Mouse (Mus musculus): ENCODE data around the gene Rpl3l.
A peak's percentile ranks its signal among the peaks of the same experiment; 100 is the strongest.
"Not testable (repeated sequence)": the region's sequence is repeated elsewhere in the genome, so short reads cannot be mapped to it uniquely, and the experiment has no call there.

The Rpl3l gene

DNA sequence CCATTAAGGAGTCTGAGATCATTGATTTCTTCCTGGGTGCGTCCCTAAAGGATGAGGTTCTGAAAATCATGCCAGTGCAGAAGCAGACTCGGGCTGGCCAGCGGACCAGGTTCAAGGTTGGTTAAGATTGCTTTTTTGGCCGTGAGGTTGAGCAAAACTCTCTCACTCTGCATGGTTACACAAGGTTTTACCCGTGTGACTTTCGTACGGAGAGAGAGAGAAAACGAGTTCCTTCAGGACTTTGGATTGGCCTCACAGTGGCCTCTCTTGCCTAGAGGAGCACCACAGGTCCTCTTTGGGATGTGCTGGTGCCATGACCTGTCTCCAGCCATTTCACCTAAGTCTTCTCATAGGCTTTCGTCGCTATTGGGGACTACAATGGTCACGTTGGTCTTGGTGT is 7.0 kb upstream of the Rpl3l start:
- not testable (repeated sequence) for DNase-seq

GRCm38 (mm10) chr17:24721383-24721955 is 6.2 kb upstream of the Rpl3l start:
- DNase-seq, result not testable (repeated sequence)

- DNase-seq, result no peak
Observed at GRCm38 (mm10) chr17:24722220-24722924, 5.2 kb upstream of the Rpl3l start.

DNA sequence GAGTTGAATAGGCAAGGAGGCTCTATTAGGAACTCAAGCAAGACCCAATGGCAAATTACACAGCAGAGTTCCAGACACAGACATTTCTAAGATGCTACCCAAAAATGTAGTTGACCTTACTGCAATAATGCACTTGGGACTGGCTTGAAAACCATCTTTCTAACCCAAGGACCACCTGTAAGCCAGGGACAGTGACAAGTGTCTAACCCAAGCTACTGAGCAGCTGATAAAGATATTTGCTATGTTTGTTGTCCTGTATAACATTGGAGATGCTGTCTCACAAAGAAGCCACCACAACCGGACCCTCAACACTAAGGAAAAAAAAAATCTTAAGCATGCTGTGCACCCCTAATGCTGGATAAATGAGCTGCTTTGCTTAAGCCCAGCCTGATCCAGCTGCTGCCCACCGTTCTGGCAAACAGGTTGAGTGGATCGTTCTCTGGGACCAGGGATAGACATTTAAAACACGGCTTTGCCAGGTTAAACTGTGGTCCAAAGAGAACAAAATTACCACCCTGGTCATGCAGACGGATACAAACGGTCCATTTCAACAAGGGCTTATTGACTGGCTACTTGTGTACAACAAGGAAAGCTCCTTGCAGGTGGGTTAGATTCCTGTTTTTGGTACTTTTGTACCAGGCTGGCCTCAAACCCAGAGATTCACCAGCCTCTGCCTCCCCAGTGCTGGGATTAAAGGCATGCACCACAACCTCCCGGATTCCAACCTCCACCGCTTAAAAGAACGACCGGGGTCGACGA is 4.3 kb upstream of the Rpl3l start:
- no peak for DNase-seq

DNA sequence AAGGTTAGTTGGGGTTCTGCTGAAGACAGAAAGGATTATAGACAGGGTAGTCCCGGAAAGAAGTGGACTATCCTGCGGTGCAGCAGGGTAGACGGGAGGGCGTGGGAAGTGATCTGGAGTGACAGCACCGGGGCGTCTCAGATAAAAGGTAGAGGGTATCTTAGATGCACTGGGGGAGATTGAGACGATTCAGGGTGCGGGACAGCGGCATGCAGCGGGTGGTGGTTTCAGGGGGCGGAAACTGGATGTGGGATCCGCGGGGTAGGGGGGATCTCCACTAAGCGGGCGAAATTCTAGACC is 3.8 kb upstream of the Rpl3l start:
- DNase-seq, result no peak

DNA sequence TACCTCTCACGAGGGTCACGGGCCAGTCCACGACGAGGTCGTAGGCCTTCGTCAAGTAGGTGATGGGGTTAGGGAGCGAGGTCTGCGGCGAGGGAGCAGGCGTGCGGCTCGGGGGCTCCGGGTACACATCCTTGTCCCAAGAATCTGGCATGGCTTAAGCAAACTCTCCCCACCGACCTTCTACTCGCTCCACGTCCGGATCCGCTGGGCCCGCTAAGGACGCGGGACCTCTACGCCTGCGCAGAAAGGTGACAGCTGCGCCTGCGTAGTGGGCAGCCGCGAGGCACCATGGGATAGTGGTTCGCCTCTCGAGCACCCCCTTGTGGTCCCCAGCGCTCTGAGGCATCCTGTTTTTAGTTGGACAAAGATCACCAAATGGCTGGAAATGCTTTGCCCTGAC is 3.4 kb upstream of the Rpl3l start, which contains the start of gene Ndufb10:
Ndufb10 (minus strand) TSS at position 295 of the 400 bp plus-strand sequence.
- DNase-seq, result peak; percentile 98

DNA sequence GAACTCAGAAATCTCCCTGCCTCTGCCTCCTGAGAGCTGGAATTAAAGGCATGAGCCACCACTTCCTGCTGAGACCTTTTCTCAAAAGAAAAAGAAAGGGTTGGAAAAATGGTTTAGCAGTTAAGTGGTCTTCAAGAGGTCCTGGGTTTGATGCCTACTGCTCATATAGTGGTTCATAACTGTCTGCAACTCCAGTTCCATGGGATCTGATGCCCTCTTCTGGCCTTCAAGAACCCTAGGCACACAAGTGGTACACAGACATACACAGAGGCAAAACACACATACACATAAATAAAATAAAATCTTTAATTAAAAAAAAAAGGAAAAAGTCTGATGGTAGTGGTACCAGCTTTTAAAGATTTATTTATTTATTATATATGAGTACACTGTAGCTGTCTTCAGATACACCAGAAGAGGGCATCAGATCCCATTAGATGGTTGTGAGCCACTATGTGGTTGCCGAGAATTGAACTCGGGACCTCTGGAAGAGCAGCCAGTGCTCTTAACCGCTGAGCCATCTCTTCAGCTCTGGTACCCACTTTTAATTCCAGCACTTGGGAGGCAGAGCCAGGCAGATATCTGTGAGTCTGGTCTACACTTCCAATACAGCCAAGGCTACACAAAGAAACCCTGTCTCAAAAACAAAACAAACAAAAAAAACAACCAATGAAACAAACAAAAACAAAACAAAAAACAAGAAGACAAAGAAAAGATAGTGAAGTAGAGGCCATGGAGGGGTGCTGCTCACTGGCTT is 1.8 kb upstream of the Rpl3l start:
- no peak for DNase-seq

GRCm38 (mm10) chr17:24728184-24728583 is 564 bp downstream of the Rpl3l start:
- no peak for DNase-seq

DNA sequence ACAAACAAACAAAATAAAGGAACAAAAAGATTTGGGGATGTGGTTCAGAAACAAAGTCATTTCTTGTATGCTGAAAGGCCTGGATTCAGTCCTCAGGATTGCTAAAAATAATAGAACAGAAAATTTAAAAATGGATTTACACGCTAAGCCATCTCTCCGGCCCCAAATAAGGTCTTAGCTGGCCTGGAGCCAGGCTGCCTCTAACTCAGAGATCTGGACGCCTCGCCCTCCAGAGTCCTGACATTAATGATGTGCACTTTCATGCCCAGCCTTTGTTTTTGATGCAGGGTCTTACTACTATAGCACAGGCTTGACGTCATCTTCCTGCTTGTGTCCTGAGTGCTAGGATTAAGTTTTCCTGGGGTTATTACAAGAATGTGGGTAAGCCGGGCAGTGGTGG is 1.4 kb downstream of the Rpl3l start:
- DNase-seq, result no peak

DNA sequence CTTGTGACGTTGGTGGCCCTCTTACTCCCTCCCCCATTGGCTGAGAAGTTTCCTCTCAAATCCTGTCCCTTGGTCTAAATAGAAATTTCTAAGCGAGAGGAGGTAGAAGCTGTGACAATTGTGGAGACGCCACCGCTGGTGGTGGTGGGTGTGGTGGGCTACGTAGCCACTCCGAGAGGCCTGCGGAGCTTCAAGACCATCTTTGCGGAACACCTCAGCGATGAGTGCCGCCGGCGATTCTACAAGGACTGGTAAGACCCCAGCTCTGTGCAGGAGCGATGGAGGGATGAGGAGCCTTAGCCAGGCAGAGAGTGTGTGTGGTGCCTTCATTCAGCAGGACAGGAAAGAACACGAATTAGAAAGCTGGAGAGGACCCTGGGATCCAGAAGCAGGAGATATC is 3.2 kb downstream of the Rpl3l start:
- no peak for DNase-seq

- DNase-seq, result no peak
Observed at GRCm38 (mm10) chr17:24732233-24732935, 4.8 kb downstream of the Rpl3l start.

DNA sequence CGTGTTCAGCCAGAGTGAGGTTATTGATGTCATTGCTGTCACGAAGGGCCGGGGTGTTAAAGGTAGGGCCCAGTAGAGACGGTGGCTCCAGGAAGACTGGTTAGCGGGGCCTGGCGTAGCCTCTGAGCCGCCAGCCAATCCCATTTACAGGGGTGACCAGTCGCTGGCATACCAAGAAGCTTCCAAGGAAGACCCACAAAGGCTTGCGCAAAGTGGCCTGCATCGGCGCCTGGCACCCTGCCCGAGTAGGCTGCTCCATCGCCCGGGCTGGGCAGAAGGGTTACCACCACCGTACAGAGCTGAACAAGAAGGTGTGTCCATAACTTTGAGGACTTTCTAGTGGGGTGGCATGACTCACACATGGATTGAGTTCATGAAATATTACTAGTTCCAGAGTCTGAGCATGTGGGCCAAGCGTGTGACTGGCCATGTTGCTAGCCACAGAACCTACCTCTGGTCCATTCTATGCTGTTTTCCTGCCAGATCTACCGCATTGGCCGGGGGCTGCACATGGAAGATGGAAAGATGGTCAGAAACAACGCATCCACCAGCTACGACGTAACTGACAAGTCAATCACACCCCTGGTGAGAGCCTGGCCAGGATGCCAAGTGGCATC is 5.9 kb downstream of the Rpl3l start:
- no peak for DNase-seq

DNA sequence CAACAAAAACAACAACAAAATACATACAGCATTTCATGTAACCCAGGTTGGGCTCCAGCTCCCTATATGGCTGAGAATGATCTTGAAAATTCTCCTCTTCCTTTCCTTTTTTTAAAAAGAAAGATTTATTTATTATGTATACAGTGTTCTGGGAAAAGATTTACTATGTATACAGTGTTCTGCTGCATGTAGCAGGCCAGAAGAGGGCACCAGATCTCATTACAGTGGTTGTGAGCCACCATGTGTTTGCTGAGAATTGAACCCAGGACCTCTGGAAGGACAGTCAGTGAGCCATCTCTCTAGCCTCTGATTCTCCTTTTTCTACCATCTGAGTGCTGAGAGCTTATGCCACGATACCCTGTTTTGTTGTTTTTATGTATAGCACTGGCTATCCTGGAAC is 6.9 kb downstream of the Rpl3l start:
- DNase-seq, result peak; percentile 24

DNA sequence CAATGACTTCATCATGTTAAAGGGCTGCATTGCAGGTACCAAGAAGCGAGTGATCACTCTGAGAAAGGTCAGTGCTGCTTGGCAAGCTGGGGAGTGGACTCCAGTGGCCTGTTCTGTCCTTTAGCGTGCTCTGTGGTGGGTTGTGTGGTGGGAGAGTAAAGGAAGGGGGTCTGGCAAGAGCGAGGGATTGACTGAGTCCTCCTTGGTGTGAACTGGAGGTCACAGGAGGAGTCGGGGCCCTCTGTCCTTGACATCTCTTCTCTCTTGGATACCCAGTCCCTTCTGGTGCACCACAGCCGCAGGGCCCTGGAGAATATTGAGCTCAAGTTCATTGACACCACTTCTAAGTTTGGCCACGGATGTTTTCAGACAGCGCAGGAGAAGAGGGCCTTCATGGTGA is 7.8 kb downstream of the Rpl3l start:
- DNase-seq, result no peak

GRCm38 (mm10) chr17:24736330-24737051 is 8.9 kb downstream of the Rpl3l start, which contains the start of gene Msrb1:
TSS of gene Msrb1 (plus strand) at chr17:24736642.
- peak; percentile 100 for DNase-seq

GRCm38 (mm10) chr17:24737135-24737810 is 9.7 kb downstream of the Rpl3l start:
- DNase-seq, result peak; percentile 50

- DNase-seq, result peak; percentile 24
Observed at GRCm38 (mm10) chr17:24738238-24738637, 10.6 kb downstream of the Rpl3l start.

GRCm38 (mm10) chr17:24739926-24740325 is 12.3 kb downstream of the Rpl3l start:
- no peak for DNase-seq

GRCm38 (mm10) chr17:24742307-24742706 is 14.7 kb downstream of the Rpl3l start:
- peak; percentile 63 for DNase-seq

GRCm38 (mm10) chr17:24743896-24744295 is 16.3 kb downstream of the Rpl3l start:
- no peak for DNase-seq

DNA sequence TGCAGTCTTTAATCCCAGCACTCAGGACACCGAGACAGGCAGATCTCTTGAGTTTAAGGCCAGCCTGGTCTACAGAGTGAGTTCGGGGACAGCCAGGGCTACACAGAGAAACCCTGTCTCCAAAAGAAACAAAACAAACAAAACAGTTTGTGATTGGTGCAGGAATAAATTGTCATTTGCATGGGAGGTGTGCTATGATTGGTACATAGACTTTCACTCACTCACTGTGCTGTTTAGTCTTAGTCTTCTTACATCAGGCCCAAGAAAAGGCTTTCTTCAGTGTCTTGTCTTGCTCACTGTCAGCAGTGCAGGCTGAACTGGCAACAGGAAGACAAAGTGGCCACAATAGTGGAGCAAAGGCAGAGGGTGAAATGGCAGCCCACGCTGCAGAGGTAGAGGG is 16.8 kb downstream of the Rpl3l start:
- DNase-seq, result no peak

Data from lung, postnatal 36 days (tissue).